Mouse (Mus musculus): Measurements from ENCODE around the gene Snai3.
A peak's percentile ranks its signal among the peaks of the same experiment; 100 is the strongest.

The Snai3 gene

DNA sequence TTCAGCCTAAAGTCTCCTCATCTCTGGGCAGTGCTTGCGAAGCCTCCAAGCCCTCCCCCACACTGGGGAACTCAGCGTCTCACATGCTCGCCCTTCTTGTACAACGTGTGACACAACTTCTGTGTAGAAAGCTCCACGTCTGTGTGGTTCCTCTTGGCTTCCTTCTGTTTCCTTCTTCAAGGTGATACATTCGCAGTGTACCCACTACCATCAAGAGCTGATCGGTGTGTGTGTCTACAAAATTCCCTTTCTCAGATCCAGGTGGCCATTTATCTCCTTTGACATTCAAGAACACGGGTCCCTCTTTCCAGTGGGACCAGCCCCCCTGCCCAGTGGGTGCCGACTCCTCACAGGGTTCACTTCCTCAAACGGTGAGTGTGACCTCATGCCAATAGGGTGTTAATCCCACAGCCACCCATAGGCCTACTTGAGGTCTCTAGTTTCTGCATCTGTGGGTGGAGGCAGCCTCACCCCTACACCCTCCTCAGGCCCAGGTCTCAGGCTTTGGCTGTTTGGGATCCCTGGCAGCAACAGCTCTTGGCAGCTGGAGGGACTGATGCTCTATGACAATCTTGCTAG lies 30.4 kb downstream of the Snai3 start:
- DNase-seq = peak; percentile 48 to 55

DNA sequence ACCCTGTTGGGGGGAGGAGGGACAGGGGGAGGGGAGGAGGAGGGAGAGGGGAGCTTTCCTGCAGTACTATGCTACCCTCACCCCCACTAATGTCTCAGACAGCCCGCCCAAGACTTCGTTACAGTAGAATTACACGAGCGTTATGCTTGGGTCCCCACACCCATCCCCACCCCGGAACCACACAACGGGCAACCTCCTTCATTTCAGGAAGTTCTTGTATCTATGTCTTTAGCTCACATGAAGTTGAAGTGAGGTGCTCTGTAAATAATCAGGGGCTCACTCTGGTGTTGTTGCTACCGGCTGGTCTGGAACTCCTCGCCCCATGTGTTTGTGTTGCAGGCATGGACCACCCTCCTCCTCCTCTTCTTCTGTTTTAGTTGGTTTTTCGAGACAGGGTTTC lies 32.4 kb downstream of the Snai3 start:
- no peak for DNase-seq

DNA sequence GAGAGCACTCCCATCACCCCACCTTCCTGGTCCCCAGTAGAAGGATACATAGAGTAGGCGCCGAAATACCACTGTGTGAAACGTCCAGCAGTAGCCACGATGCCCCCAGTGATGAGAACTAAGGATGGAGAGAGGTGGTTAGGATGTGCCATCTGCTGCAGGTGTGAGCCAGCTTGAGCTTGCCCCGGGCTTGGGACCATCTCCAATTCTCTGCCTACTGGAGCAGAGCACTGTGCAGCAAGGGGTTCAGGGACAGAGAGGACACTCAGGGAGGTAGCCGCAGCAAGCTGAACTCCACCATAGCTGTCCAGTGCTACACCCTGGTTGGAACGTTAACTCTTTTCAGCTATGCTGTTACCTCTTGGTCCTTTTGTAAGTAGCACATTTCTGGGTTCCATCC lies 32.9 kb downstream of the Snai3 start:
- DNase-seq = no peak

DNA sequence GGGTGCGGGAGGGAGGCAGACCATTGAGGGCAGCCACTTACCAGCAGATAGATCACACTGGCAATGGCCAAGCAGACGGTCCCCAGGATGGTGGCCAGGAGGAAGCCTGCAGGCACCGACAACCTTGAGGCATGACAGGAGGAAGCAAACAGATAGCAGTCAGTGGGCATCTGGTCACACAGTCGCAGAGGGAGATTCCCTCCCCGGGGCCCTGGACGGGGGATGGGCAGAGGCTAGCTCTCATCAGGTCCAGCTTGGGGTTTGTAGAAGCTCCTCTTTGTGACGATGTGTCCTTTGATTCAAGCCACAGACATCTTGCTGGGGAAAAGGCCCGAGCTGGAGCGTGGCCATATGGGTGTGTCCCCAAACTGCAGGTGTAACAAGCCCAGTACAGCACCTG lies 34.4 kb downstream of the Snai3 start:
- DNase-seq = no peak

DNA sequence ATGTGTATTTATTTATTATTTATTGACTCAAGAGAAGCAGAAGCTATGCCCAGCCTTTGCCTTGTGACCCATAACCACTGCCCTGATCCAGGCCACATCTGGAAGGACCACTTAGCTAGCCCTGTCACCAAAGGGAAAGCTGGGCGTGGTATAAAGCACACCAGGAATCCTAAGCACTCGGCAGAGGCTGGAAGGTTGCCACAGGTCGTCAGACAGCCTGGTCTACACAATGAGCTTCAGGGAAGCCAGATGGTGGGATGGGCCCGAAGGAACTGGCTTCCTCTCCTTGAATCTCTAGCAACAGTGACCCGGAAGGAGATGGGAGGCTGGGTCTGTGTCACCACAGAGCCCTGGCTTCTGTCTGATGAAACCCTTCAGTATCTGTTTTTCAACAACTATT lies 36.9 kb downstream of the Snai3 start:
- DNase-seq = peak; percentile 60 to 78

- no peak for DNase-seq
Measured at GRCm38 (mm10) chr8:122423217-122423616, 37.3 kb downstream of the Snai3 start.

DNA sequence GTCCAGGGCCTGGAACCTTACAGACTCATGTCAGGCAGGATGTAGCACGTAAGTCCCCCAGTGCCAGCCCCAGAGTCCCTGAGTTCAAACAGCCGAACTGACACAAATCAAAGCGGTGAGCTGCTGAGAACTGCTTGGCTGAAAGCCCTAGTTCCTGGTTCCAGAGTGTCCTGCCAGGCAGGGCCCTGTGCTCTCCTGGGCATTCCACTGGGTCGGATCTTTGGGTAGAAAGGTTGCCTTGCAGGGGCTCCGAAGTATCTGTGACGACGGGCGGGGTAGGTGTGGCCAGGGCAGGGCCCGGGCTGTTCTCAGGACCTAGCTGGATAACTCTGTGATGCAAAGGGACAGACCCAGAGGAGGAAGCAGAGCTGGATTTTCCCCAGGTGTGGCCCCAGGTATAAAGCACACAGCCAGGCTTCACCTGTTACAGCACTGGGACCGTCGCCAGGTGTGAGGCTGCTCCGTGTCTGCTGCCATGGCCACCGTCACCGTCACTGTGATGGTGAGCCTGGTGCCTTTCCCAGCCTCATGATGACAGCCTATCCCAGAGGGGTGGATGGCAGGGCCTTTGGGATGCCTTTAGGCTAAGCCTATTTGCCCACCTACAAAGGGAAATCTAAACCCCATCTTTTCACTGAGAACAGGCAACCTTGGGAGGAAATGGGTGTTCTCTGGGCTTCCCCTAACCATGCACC lies 39.0 kb downstream of the Snai3 start, which contains the start of gene Il17c:
TSS of gene Il17c (plus strand) at position 645 of the 695 bp plus-strand sequence.
- DNase-seq = peak; percentile 35 to 57

GRCm38 (mm10) chr8:122419881-122420555 lies 40.5 kb downstream of the Snai3 start:
- DNase-seq = no peak

GRCm38 (mm10) chr8:122415554-122415953 lies 45.0 kb downstream of the Snai3 start:
- DNase-seq = no peak

- DNase-seq = no peak
Measured at GRCm38 (mm10) chr8:122414311-122414710, 46.2 kb downstream of the Snai3 start.

DNA sequence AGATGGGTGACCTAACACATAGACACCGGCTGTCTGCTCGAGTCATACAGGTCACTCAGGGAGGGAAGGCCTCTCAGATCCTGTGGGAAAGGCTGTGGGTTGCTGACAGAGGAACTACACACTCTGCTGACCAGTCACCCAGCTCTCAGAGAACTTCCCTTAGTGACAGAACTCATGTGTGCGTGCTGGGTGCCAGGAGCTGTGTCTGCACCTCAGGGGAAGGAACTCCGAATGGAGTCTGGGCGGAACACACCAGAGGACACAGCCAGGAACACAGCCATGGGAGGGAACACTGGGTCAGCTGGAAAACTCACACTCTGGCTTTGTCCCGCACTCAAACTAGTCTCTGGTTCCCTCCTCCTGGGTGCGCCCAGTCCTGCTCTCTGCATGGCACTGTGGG lies 52.9 kb downstream of the Snai3 start:
- no peak for DNase-seq

DNA sequence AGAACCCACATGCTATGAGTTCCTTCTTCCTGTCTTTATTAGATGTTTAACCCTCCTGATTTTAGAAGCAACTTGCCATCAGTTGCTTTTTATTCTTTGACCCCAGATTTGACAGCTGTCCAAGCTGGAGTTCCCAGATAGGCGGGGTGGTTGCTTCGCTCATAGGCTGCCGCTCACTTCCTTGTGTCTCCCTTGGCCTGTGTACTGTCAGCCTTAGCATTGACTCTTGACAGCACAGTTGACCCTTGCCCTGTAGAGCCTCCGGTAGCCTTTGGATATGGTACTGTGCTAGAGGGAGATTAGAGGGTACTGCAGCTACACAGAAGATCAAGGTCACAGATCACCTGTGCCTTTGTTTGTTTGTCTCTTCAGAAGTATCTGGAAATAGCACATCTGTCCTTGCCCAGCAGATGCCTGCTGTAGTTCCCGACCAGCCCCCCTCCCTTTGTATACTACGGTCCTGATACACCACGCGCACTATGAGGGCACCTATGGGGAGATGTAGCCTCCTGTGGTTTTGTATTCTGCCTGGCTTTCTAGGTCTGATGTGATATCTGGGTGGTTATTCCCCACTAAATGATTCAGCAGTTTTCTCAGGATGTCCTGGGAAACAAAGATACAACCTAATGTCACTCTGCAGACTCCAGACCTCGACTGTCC lies 55.3 kb downstream of the Snai3 start:
- DNase-seq = peak; percentile 73 to 83

Data from kidney, postnatal 36 days (tissue).